Mouse (Mus musculus) spleen, postnatal 4 days (tissue): ENCODE measurements around the gene Srsf3.
"Not testable (repeated sequence)": the region's sequence is repeated elsewhere in the genome, so short reads cannot be mapped to it uniquely, and the experiment has no call there.

Source experiments
- DNase-seq, 2 experiments: peaks; one replicate each; pipeline ENCODE4 v3.0.0; 2022; ENCODE audit warnings: low spot score in 2 of 2

The Srsf3 gene

DNA sequence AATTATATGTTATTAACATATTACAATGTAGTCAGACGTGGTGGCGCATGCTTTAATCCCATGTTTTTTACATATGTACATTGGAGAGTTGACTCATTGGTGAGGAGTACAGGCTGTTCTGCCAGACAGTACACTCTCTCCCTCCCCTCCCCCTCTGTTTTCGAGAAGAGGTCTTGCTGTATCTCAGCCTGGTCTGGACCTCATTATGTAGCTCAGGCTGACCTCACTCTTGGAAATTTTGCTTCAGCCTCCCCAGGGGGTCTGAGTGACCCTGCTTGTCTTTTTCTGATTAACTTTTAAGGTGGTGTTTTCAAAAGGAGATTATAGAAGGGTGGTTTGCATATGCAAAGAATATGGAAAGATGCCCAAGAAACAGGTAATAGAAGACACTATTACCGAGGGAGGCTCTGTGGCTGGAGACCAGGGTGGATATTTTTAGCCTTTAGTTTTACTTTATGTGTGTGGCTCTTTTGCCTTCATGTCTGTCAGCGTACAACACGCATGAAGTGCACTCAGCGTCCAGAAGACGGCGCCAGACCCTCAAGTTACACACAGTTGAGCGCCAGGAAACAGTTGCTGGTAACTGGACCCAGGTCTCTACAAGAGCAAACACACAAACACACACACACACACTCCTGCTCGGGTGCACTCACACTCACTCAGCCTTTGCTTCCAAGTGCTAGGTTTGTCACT lies 14.0 kb upstream of the Srsf3 start:
- DNase-seq, result peak in 1 of 2 experiments; percentile 37

- DNase-seq, result no peak
Measured at GRCm38 (mm10) chr17:29019391-29019790, 13.0 kb upstream of the Srsf3 start.

DNA sequence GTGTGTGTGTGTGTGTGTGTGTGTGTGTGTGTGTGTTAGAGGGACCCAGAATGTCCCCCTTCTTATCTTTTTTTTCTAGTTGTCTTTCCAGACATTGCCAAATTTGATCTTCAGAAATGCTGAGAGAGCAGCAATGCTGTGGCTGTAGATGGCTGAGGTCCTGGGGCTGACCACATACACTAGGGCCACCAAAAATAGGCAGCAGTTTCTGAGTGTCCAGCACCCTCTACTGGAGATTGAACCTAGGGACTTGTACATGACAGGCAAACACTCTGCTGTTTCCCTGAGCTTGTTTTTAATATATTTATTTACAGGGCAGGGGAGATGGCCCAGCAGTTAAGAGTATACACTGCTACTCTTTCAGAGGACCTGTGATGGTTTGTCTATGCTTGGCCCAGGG lies 12.0 kb upstream of the Srsf3 start:
- no peak for DNase-seq

DNA sequence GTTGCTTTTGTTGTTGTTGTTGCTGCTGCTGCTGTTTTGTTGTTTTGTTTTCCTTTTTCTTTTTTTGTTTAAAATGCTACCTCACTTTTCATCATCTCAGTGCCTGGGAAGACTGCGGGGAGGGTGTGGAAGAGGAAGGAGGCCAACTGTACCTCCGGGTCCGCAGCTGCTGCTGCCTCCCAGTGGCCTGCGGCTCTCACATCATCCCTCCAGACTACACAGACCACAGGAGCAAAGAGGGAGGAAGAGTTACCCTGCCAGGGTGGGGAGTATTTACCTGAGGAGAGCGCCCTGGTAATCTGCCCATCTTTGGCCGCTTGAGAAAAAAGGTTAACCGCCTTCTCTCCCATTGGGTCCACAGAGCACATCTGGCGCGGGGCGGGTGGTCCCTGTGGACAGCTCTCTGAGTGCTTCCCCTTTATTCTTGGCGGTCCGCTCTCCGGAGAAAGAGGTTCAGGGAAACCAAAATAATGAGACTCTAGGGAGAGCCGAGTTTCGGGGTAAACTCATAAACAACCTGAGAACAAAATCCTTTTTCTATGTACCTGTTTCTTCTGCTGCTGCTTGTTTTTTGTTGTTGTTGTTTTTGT lies 10.1 kb upstream of the Srsf3 start:
- no peak for DNase-seq

DNA sequence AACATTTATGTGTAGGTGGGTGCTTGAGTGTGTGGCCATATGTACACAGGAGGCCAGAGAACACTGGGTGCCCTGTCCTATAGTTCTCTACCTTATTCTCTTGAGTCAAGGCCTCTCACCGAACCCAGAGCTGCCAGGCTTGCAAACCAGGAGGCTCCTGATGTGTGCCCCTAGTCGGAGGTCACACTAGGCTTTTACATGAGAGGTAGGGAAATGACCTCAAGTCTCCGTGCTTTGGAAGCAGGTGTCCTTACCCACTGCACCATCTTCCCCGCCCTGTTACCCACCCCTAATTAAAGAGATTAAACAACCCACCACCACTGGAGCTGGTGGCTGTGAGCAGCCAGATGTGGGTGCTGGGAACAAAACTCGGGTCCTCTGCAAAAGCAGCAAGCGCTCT lies 9.1 kb upstream of the Srsf3 start:
- DNase-seq, result no peak

GRCm38 (mm10) chr17:29024047-29024892 lies 8.2 kb upstream of the Srsf3 start:
- no peak for DNase-seq

- no peak for DNase-seq
Measured at GRCm38 (mm10) chr17:29024896-29025565, 7.4 kb upstream of the Srsf3 start.

GRCm38 (mm10) chr17:29026652-29027356 lies 5.6 kb upstream of the Srsf3 start:
- DNase-seq, result no peak

DNA sequence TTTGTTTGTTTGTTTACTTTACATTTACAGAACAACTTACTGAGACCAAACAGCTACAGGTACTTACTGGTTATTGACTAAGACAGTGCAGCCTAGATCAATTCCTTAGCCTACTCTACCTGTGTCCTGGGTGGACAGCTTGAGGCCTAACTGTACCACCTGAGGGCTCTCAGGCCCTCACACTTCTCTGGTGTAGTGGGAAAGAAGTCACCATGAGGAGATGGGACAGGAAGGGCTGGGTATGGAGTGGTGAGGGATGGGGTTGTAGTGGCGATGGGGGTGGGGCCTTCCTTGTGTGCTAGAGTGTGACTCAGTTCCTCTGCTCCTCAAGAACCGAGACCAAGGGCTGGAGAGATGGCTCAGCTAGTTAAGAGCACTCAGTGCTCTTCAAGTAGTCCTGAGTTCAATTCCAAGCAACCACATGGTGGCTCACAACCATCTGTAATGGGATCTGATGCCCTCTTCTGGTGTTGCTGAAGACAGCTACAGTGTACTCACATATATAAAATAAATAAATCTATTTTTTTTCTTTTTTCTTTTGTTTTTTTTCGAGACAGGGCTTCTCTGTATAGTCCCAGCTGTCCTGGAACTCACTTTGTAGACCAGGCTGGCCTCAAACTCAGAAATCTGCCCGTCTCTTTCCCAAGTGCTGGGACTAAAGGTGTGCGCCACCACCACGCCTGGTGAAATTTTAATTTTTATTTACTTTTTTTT lies 1.9 kb upstream of the Srsf3 start:
- no peak for DNase-seq

- not testable (repeated sequence) for DNase-seq
Measured at GRCm38 (mm10) chr17:29031085-29031711, 1.2 kb upstream of the Srsf3 start.

GRCm38 (mm10) chr17:29031771-29032273 lies 606 bp upstream of the Srsf3 start:
- DNase-seq, result peak; percentile 68 to 87

GRCm38 (mm10) chr17:29033569-29034061 lies 1.2 kb downstream of the Srsf3 start:
- no peak for DNase-seq

DNA sequence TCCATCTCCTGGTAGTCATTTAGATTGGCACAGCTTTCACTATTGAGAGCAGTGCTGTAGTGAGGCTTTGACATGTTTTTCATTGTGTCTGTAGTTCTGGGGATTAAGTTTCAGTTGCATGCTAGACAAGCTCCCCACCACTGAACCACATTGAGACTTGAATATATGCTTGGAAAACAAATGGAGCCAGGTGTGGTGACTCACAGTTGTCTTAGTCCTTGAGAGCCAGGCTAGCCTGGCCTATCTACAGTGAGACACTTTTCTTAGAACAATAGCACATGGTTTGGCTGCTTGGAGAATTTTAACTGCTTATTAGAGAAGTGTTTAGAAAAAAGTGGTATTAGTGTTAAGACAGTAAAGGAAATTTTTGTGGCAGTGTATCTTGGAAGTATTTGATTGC lies 1.8 kb downstream of the Srsf3 start:
- DNase-seq, result no peak

- no peak for DNase-seq
Measured at GRCm38 (mm10) chr17:29035506-29035905, 3.1 kb downstream of the Srsf3 start.

GRCm38 (mm10) chr17:29039351-29039750 lies 6.9 kb downstream of the Srsf3 start:
- no peak for DNase-seq

DNA sequence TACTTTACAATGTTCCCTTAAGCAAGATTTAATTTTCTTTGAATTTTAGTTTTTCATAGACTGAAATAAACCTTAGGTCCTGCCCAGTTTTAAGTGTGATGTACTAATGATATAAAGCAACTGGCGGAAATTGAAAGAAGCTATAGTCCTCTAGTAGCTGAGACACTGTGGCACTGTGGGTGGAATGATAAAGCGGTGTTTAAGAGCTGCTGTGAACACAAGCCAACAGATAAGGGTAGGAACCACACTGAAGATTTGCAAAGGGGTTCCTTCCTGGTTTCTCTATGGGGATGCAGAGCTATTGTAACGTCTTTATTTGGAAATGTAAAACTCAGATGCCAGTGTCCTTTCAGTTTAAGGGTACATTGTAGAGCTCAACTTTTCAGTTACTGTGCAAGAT lies 9.2 kb downstream of the Srsf3 start:
- not testable (repeated sequence) for DNase-seq

DNA sequence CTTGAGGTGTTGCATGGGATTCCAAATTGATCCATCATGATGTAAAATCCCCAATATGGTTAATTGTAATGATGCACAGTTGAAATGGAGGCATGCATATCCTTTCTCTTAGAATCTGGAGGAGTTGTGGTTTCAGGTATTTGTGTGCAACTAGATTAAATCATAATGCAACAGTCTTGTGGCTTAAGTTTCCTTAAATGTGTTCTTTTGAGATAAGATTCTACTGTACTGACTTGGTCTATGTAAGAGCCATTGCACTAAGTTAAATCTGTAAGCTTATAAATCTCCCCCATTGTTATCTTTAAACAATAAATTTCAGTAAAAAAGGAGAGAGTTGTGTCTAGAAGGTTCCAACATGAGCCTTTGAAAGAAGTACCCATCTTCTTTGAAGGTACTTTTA lies 10.1 kb downstream of the Srsf3 start:
- DNase-seq, result no peak

DNA sequence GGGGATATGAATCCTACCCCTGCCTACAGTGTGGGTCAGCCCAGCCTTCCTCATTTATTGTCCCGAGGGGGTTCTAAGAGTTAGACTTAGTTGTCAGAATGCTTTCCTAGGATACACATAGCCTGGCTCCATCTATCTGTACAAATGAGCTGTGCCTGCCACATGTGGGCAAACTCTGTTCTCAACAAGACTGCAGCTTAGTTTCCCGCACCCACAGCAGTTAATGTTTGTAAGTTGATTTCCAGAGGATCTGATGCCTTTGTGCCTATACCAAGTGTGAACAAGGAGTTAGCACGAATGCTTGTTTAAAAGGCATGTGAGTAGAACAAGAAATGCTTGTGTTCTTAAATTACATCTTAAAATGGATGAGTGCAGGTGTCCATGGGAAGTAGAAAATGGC lies 11.2 kb downstream of the Srsf3 start:
- DNase-seq, result no peak

GRCm38 (mm10) chr17:29044146-29044924 lies 11.9 kb downstream of the Srsf3 start:
- no peak for DNase-seq
